Mouse (Mus musculus) kidney, adult 2 months (tissue): ENCODE results near the gene Hist1h2ac.

Experiments
- CTCF ChIP-seq: fragments of 200-500 bp; conservative IDR thresholded peaks from 2 replicates; pipeline ENCODE4 v1.5.1; 2011; ENCODE audit warnings: low read depth, mild to moderate bottlenecking, control low read depth, low read length, moderate library complexity, mixed read lengths; ENCODE audit not compliant: insufficient read depth, insufficient read length
- POLR2A ChIP-seq: fragments of 200-500 bp; IDR thresholded peaks from one replicate; pipeline ENCODE4 v1.6.1; 2011; ENCODE audit warnings: low read depth, low read length, control low read depth

DNA sequence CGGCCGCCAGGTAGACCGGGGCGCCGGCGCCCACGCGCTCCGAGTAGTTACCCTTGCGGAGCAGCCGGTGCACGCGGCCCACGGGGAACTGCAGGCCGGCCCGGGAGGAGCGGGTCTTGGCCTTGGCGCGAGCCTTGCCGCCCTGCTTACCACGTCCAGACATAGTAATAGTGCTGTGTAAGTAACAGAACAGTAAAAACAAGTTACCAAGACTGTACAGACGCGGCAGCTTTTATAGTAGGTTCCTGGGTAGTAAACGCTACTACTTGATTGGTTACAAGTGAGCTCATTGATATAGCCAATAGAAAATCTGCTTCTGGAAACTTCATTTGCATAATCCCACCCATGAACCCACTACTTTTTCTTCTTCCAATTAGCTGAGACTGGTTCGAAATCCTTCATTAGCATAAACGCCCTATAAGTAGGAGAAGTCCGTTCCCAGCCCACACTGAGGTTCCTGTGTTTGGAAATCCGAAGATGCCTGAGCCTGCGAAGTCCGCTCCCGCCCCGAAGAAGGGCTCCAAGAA lies at the start of gene Hist1h2ac, which contains the start of gene Hist1h2bc:
- TF ChIP-seq CTCF (no peak), POLR2A (no peak)
